Mouse (Mus musculus) heart, embryonic 14.5 days (tissue): ENCODE data around the gene Hs3st4. TPM values are rescaled to one million over a fixed set of nuclear protein-coding genes. Genes with fewer than 3 reads are reported as not detected.

ENCODE experiments used
- ATAC-seq: fragments of 200-750 bp; cut with Nextera tagmentation; 2 replicates; pipeline ENCODE4 v1.8.0; 2017; ENCODE audit warnings: low read depth, moderate TSS enrichment; ENCODE audit not compliant: insufficient number of reproducible peaks, insufficient read depth, low FRiP score
- H3K27ac ChIP-seq, 2 experiments: fragments of 200-500 bp in 1 of 2; fragments of 300-500 bp in 1 of 2; sonication (generic) in 1 of 2; replicated peaks in 1 of 2; 2 replicates each; pipeline ENCODE4 v1.5.1; 2012 to 2014; ENCODE audit warnings: low read depth in 2 of 2, low read length in 2 of 2, control low read depth in 1 of 2, mild to moderate bottlenecking in 1 of 2, mixed read lengths in 1 of 2; ENCODE audit not compliant: control insufficient read depth in 1 of 2, insufficient read depth in 1 of 2
- H3K27me3 ChIP-seq: fragments of 300-500 bp; sonication (generic); 2 replicates; pipeline ENCODE4 v1.6.1; 2014; ENCODE audit warnings: mild to moderate bottlenecking, low read length, control low read depth; ENCODE audit not compliant: control insufficient read depth, insufficient read depth
- H3K36me3 ChIP-seq: fragments of 300-500 bp; sonication (generic); 2 replicates; pipeline ENCODE4 v1.6.1; 2014; ENCODE audit warnings: mild to moderate bottlenecking, control low read depth, low read length, mixed read lengths; ENCODE audit not compliant: control insufficient read depth, insufficient read depth
- H3K4me1 ChIP-seq, 2 experiments: fragments of 200-500 bp in 1 of 2; fragments of 300-500 bp in 1 of 2; sonication (generic) in 1 of 2; 2 replicates each; pipeline ENCODE4 v1.6.1; 2012 to 2014; ENCODE audit warnings: low read length in 2 of 2, control low read depth in 1 of 2, mixed read lengths in 1 of 2; ENCODE audit not compliant: control insufficient read depth in 2 of 2, insufficient read depth in 2 of 2
- H3K4me2 ChIP-seq: fragments of 300-500 bp; sonication (generic); 2 replicates; pipeline ENCODE4 v1.6.1; 2014; ENCODE audit warnings: mild to moderate bottlenecking, low read length
- H3K4me3 ChIP-seq, 2 experiments: fragments of 200-500 bp in 1 of 2; fragments of 300-500 bp in 1 of 2; sonication (generic) in 1 of 2; 2 replicates each; pipeline ENCODE4 v1.5.1; 2012 to 2014; ENCODE audit warnings: low read length in 2 of 2, mild to moderate bottlenecking in 2 of 2, control low read depth in 1 of 2, low read depth in 1 of 2, moderate library complexity in 1 of 2; ENCODE audit not compliant: control insufficient read depth in 1 of 2, insufficient read depth in 1 of 2
- H3K9ac ChIP-seq: fragments of 300-500 bp; sonication (generic); 2 replicates; pipeline ENCODE4 v1.6.1; 2014; ENCODE audit warnings: mild to moderate bottlenecking, low read length
- H3K9me3 ChIP-seq: fragments of 300-500 bp; sonication (generic); 2 replicates; pipeline ENCODE4 v1.6.1; 2016; ENCODE audit warnings: low read length, control low read depth; ENCODE audit not compliant: control insufficient read depth
- WGBS: fragments of 180-500 bp; shearing (Covaris S2); extraction: QIAGEN DNeasy Blood & Tissue Kit; methylation state at CpG from one replicate; pipeline ENCODE4 v1.1.7; 2014; 5-methylcytosine and 5-hydroxymethylcytosine counted together
- polyA plus RNA-seq: library from polyadenylated mRNA; unstranded; fragments of >200 nt; fragmentation: Nextera tagmentation; extraction: Ambion mirVana; gene quantifications from 2 replicates; pipeline ENCODE4 v1.2.1, GENCODE M21; 2014

The Hs3st4 gene
- 0.55 and 1.0 TPM in 2 replicates for polyA plus RNA-seq

GRCm38 (mm10) chr7:123982461-123983038 is at the start of gene Hs3st4:
Gene Hs3st4 (plus strand): TSS chr7:123982869.
- Histone ChIP-seq H3K9me3 (0 out of 2 replicates have a peak, but pooled peaks cover 4% of the 10 kb centered on the region), H3K4me1 (no peaks in the 10 kb centered on the region; a peak in 1 of 4 replicates), H3K36me3 (no peaks in the 10 kb centered on the region), H3K4me3 (peak within 1 kb of the TSS; percentile 49 to 61), H3K9ac (peak within 1 kb of the TSS; percentile 48; the same call in 1 of the 2 replicates), H3K27ac (no peak within 1 kb of the TSS), H3K27me3 (peaks cover 78% of the 10 kb centered on the region), H3K4me2 (peak within 1 kb of the TSS; percentile 90)
- under 1% methylated on average over 62 of the region's 74 CpGs for WGBS
- ATAC-seq = no peak

- H3K27me3 ChIP-seq = no peaks in the 10 kb centered on the region
- H3K27ac ChIP-seq = no peak overlapping the region
- ATAC-seq = no peak
- no peaks in the 10 kb centered on the region for H3K9me3 ChIP-seq
- WGBS = 69% methylated on average over 3 of the region's 3 CpGs
- H3K4me3 ChIP-seq = no peak overlapping the region
- H3K9ac ChIP-seq = no peak overlapping the region
- no peaks in the 10 kb centered on the region for H3K36me3 ChIP-seq
- no peak overlapping the region for H3K4me2 ChIP-seq
- H3K4me1 ChIP-seq = no peaks in the 10 kb centered on the region
Measured at GRCm38 (mm10) chr7:123946836-123947235, 35.8 kb upstream of the Hs3st4 start.

- no peaks in the 10 kb centered on the region for H3K36me3 ChIP-seq
- H3K9ac ChIP-seq = no peak overlapping the region
- H3K4me3 ChIP-seq = no peak overlapping the region
- no peaks in the 10 kb centered on the region for H3K4me1 ChIP-seq
- peaks cover 11% of the 10 kb centered on the region for H3K9me3 ChIP-seq
- WGBS = 75% methylated on average over 5 of the region's 5 CpGs
- ATAC-seq = no peak
- no peaks in the 10 kb centered on the region for H3K27me3 ChIP-seq
- H3K27ac ChIP-seq = no peak overlapping the region
- H3K4me2 ChIP-seq = no peak overlapping the region
Measured at GRCm38 (mm10) chr7:123963021-123963420, 19.6 kb upstream of the Hs3st4 start.

GRCm38 (mm10) chr7:123964559-123965142 is 18.0 kb upstream of the Hs3st4 start:
- Histone ChIP-seq H3K4me2 (no peak overlapping the region), H3K27me3 (no peaks in the 10 kb centered on the region), H3K9me3 (peaks cover 11% of the 10 kb centered on the region), H3K27ac (no peak overlapping the region), H3K9ac (no peak overlapping the region), H3K4me3 (no peak overlapping the region), H3K36me3 (no peaks in the 10 kb centered on the region), H3K4me1 (no peaks in the 10 kb centered on the region)
- 47% methylated on average over 10 of the region's 10 CpGs for WGBS
- ATAC-seq = no peak

GRCm38 (mm10) chr7:123965515-123965914 is 17.2 kb upstream of the Hs3st4 start:
- WGBS = 59% methylated on average over 7 of the region's 7 CpGs
- Histone ChIP-seq H3K4me2 (no peak overlapping the region), H3K9me3 (peaks cover 11% of the 10 kb centered on the region)

GRCm38 (mm10) chr7:123975441-123975840 is 7.2 kb upstream of the Hs3st4 start:
- Histone ChIP-seq H3K4me3 (no peak overlapping the region), H3K4me2 (no peak overlapping the region), H3K36me3 (no peaks in the 10 kb centered on the region), H3K9me3 (0 out of 2 replicates have a peak, but pooled peaks cover 5% of the 10 kb centered on the region), H3K9ac (no peak overlapping the region), H3K27me3 (peaks cover 7% of the 10 kb centered on the region), H3K4me1 (no peaks in the 10 kb centered on the region), H3K27ac (no peak overlapping the region)
- no peak for ATAC-seq
- WGBS = 73% methylated on average over 7 of the region's 7 CpGs

More at GRCm38 (mm10) chr7:123965515-123965914, 17.2 kb upstream of the Hs3st4 start:
- Histone ChIP-seq H3K4me1 (no peaks in the 10 kb centered on the region), H3K27me3 (no peaks in the 10 kb centered on the region), H3K27ac (no peak overlapping the region), H3K4me3 (no peak overlapping the region), H3K9ac (no peak overlapping the region), H3K36me3 (no peaks in the 10 kb centered on the region)
- ATAC-seq = no peak

- 0 out of 2 replicates have a peak, but pooled peaks cover 5% of the 10 kb centered on the region for H3K9me3 ChIP-seq
- no peak overlapping the region for H3K4me2 ChIP-seq
- peaks cover 67% of the 10 kb centered on the region for H3K27me3 ChIP-seq
- H3K36me3 ChIP-seq = no peaks in the 10 kb centered on the region
- ATAC-seq = no peak
- no peaks in the 10 kb centered on the region; a peak in 1 of 4 replicates for H3K4me1 ChIP-seq
- H3K9ac ChIP-seq = no peak overlapping the region
- WGBS = 48% methylated on average over 7 of the region's 7 CpGs
- no peak overlapping the region for H3K27ac ChIP-seq
- no peak overlapping the region for H3K4me3 ChIP-seq
Measured at GRCm38 (mm10) chr7:123981435-123981834, 1.2 kb upstream of the Hs3st4 start.
